Mouse (Mus musculus): Measurements from ENCODE around the gene Rtn4rl2.

GRCm38 (mm10) chr2:84918188-84918587, 31.7 kb upstream of the Rtn4rl2 start:
- TF ChIP-seq EP300 (IDR thresholded peaks at IDR 0.05; ENCODE audit: insufficient read depth, low read depth, low read length) (no peak), CTCF (IDR thresholded peaks at IDR 0.05; ENCODE audit: low read depth, low read length) (no peak)
